Mouse (Mus musculus): ENCODE measurements around the gene Adra1d. TPM values are rescaled to one million over a fixed set of nuclear protein-coding genes. Genes with fewer than 3 reads are reported as not detected.

Gene Adra1d
- total and polyA plus RNA-seq, 2 experiments from 2014 or later = 0.52 to 6.7 TPM

DNA sequence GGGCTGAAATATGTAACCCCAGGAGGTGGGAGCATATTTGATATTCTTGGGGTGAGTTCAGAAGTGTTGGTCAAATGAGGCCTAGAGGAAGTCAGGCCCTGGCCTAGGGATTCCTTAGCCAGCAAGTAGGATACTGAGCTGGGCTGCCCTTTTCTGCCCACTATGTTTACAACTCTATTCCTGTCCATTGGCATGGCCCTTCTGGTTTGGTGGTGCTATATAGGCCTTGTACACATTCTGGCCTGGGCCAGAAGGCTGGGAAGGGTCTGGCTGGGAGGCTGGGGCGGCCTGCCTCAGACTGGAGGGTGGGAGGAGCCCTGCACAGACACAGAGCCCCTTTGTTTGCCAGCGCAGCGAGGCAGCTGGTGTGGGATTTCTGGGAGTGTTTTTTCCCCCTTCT is 55.7 kb downstream of the Adra1d start:
- DNase-seq (ENCODE audit: low spot score) (no peak), ATAC-seq (ENCODE audit: insufficient read depth, low read depth) (no peak)
- H3K4me3 ChIP-seq (ENCODE audit: low read depth, low read length) = no peak overlapping the region
- no peaks in the 10 kb centered on the region for H3K36me3 ChIP-seq (replicated peaks; ENCODE audit: control insufficient read depth, insufficient read depth, low read length)
- TF ChIP-seq EP300 (IDR thresholded peaks at IDR 0.05; ENCODE audit: low read depth) (no peak), CTCF (IDR thresholded peaks at IDR 0.05; ENCODE audit: low read depth) (no peak)
- no peaks in the 10 kb centered on the region for H3K9me3 ChIP-seq (replicated peaks; ENCODE audit: control insufficient read depth, low read length)
- 41% methylated on average over 3 of the region's 3 CpGs for WGBS
- peaks cover 47% of the 10 kb centered on the region for H3K4me1 ChIP-seq (ENCODE audit: control insufficient read depth, insufficient read depth)
- H3K27ac ChIP-seq (ENCODE audit: low read depth) = no peak overlapping the region
- no peak overlapping the region for H3K4me2 ChIP-seq (ENCODE audit: low read depth, low read length)
- H3K27me3 ChIP-seq (ENCODE audit: control insufficient read depth, insufficient read depth, low read length) = no peaks in the 10 kb centered on the region
- no peak overlapping the region for H3K9ac ChIP-seq (replicated peaks; ENCODE audit: low read depth, low read length)

DNA sequence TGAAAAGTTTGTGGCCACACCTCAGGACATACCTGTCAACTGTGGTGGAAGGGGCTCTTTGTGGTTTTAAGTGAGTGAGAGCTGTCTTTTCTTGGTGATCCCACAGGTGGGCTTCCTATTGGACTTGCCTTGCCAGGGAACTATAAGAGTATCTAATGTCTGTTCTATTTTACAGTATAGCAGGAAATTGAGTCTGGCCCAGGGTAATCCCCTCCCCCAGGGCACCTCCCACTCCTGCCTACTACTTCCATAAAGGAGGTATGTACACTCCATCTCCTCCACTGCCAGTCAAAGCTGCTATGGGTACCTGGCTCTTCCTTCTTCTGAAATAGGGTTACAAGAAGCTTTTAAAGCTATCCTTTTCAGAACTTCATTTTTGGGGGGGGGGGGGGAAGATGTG is 56.7 kb downstream of the Adra1d start:
- DNase-seq (ENCODE audit: low spot score) = no peak
- Histone ChIP-seq H3K27ac (ENCODE audit: low read depth) (no peak overlapping the region), H3K9me3 (replicated peaks; ENCODE audit: control insufficient read depth, low read length) (no peaks in the 10 kb centered on the region), H3K4me3 (ENCODE audit: low read depth, low read length) (no peak overlapping the region), H3K36me3 (replicated peaks; ENCODE audit: control insufficient read depth, insufficient read depth, low read length) (no peaks in the 10 kb centered on the region), H3K4me2 (ENCODE audit: low read depth, low read length) (no peak overlapping the region), H3K9ac (replicated peaks; ENCODE audit: low read depth, low read length) (no peak overlapping the region), H3K27me3 (ENCODE audit: control insufficient read depth, insufficient read depth, low read length) (no peaks in the 10 kb centered on the region), H3K4me1 (ENCODE audit: control insufficient read depth, insufficient read depth) (peaks cover 46% of the 10 kb centered on the region)
- ATAC-seq (ENCODE audit: insufficient read depth, low read depth) = no peak
- no peak for TF ChIP-seq CTCF (IDR thresholded peaks at IDR 0.05; ENCODE audit: low read depth)
- no peak for TF ChIP-seq EP300 (IDR thresholded peaks at IDR 0.05; ENCODE audit: low read depth)

DNA sequence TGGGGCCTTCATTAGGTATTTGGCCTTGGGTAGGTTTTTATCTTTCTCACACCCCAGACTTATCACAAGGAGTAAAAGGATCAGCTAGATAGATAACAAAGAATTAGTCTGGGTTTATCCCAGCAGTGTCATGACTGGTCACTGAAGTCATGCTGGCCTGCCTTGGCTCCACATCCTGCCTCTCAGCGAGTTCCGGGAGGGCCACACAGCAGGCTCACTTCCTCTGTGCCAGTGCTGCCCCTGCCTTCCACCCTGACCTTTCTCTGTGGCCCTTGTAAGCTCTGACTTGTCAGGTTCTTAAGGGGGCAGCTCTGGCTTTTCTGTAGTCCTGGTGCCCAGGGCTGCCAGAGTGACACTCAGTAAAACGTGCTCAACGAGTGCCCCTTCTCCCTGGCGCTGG is 59.5 kb downstream of the Adra1d start:
- no peak for DNase-seq (ENCODE audit: low spot score)

DNA sequence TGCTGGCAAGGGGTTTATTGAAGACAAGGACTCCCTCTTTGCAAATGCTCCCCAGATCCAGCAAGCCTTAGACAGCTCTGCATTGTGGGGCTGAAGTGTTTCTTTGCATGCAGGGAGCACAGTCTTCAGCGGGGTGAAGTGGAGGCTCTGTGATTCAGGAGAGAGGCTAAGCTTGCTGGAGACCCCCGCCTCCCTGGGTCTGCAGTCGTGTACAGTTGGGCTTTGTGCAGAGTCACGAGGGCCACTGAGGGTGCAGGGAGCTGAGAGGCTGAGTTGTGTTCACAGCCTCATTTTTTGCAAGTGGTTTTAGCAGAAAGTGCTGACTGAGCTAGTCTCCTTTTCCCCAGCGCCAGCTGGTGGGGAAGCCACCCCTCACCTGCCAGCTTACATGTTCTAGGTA is 60.2 kb downstream of the Adra1d start:
- no peak for TF ChIP-seq CTCF (IDR thresholded peaks at IDR 0.05; ENCODE audit: low read depth)
- no peak for TF ChIP-seq EP300 (IDR thresholded peaks at IDR 0.05; ENCODE audit: low read depth)
- DNase-seq (ENCODE audit: low spot score) (no peak), ATAC-seq (ENCODE audit: insufficient read depth, low read depth) (no peak)
- Histone ChIP-seq H3K27me3 (ENCODE audit: control insufficient read depth, insufficient read depth, low read length) (no peaks in the 10 kb centered on the region), H3K4me2 (ENCODE audit: low read depth, low read length) (no peak overlapping the region), H3K9me3 (replicated peaks; ENCODE audit: control insufficient read depth, low read length) (no peaks in the 10 kb centered on the region), H3K36me3 (replicated peaks; ENCODE audit: control insufficient read depth, insufficient read depth, low read length) (no peaks in the 10 kb centered on the region), H3K4me3 (ENCODE audit: low read depth, low read length) (no peak overlapping the region), H3K9ac (replicated peaks; ENCODE audit: low read depth, low read length) (no peak overlapping the region), H3K4me1 (ENCODE audit: control insufficient read depth, insufficient read depth) (peaks cover 24% of the 10 kb centered on the region; the same call in 1 of the 2 replicates), H3K27ac (ENCODE audit: low read depth) (no peak overlapping the region)
- 59% methylated on average over 5 of the region's 5 CpGs for whole genome bisulfite sequencing

More for the DNA sequence above, 59.5 kb downstream of the Adra1d start:
- no peak overlapping the region for H3K27ac ChIP-seq (ENCODE audit: low read depth)
- no peak overlapping the region for H3K4me3 ChIP-seq (ENCODE audit: low read depth, low read length)
- no peak overlapping the region for H3K4me2 ChIP-seq (ENCODE audit: low read depth, low read length)
- no peak for ATAC-seq (ENCODE audit: insufficient read depth, low read depth)
- H3K27me3 ChIP-seq (ENCODE audit: control insufficient read depth, insufficient read depth, low read length) = no peaks in the 10 kb centered on the region
- TF ChIP-seq EP300 (IDR thresholded peaks at IDR 0.05; ENCODE audit: low read depth) (no peak), CTCF (IDR thresholded peaks at IDR 0.05; ENCODE audit: low read depth) (no peak)
- H3K9me3 ChIP-seq (replicated peaks; ENCODE audit: control insufficient read depth, low read length) = no peaks in the 10 kb centered on the region
- H3K4me1 ChIP-seq (ENCODE audit: control insufficient read depth, insufficient read depth) = peaks cover 24% of the 10 kb centered on the region; the same call in 1 of the 2 replicates
- 57% methylated on average over 5 of the region's 5 CpGs for WGBS
- no peaks in the 10 kb centered on the region for H3K36me3 ChIP-seq (replicated peaks; ENCODE audit: control insufficient read depth, insufficient read depth, low read length)
- H3K9ac ChIP-seq (replicated peaks; ENCODE audit: low read depth, low read length) = no peak overlapping the region

DNA sequence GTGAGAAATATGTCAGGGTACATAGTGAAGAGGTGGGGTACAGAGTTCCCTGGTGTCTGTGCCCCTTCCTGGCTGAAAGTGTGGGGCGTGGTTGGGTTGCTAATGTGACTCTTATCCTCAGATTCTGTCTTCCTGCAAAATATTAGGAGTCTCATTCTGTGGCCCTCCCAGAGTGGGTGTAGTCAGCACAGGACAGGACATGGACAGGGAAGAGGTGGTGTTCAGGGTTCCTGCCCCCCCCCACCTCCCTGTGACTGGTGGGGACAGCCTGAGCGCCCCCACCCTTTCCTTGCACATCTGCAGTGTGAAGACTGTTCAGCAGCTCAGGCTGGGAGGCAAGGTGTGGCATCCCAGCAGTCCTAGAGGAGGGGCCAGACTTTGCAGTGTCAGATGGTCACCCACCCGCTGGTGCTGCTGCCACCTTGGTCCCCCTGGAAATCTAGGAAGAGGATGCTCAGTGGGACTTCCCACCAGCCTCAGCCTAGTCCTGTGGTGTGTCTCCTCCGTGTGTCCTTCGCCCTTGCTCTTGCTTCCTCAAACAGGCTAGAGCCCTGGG is 62.7 kb downstream of the Adra1d start:
- Histone ChIP-seq H3K9me3 (replicated peaks; ENCODE audit: control insufficient read depth, low read length) (no peaks in the 10 kb centered on the region), H3K4me1 (ENCODE audit: control insufficient read depth, insufficient read depth) (peaks cover 28% of the 10 kb centered on the region), H3K36me3 (replicated peaks; ENCODE audit: control insufficient read depth, insufficient read depth, low read length) (no peaks in the 10 kb centered on the region), H3K4me2 (ENCODE audit: low read depth, low read length) (no peak overlapping the region), H3K27ac (ENCODE audit: low read depth) (no peak overlapping the region), H3K27me3 (ENCODE audit: control insufficient read depth, insufficient read depth, low read length) (no peaks in the 10 kb centered on the region), H3K4me3 (ENCODE audit: low read depth, low read length) (no peak overlapping the region), H3K9ac (replicated peaks; ENCODE audit: low read depth, low read length) (no peak overlapping the region)
- ATAC-seq (ENCODE audit: insufficient read depth, low read depth) = peak; percentile 19; the same call in 1 of the 2 replicates
- no peak for TF ChIP-seq EP300 (IDR thresholded peaks at IDR 0.05; ENCODE audit: low read depth)
- TF ChIP-seq CTCF (IDR thresholded peaks at IDR 0.05; ENCODE audit: low read depth) = no peak
- WGBS = 75% methylated on average over 5 of the region's 5 CpGs
- DNase-seq (ENCODE audit: low spot score) = no peak

DNA sequence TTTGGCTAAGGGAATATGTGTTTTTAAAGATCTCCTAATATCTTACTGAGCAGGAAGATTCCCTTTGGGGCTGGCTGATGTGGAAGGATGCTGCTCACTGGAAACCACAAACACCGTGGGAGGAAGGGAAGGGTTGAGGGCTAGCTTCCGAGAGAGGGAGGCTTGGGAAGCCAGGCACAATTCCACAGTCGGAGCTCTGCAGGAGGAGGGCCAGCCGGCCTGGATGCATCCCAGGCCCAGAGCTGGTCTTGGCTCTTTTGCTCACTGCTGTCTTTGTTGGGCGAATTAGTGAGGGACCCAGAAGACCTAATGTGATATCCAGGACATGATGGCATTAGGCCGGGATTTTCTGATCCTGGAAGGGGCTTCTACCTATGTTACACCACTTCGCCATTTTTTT is 63.9 kb downstream of the Adra1d start:
- TF ChIP-seq EP300 (IDR thresholded peaks at IDR 0.05; ENCODE audit: low read depth) = no peak
- no peak for TF ChIP-seq CTCF (IDR thresholded peaks at IDR 0.05; ENCODE audit: low read depth)
- Histone ChIP-seq H3K9ac (replicated peaks; ENCODE audit: low read depth, low read length) (no peak overlapping the region), H3K36me3 (replicated peaks; ENCODE audit: control insufficient read depth, insufficient read depth, low read length) (no peaks in the 10 kb centered on the region), H3K4me2 (ENCODE audit: low read depth, low read length) (no peak overlapping the region), H3K4me1 (ENCODE audit: control insufficient read depth, insufficient read depth) (peaks cover 36% of the 10 kb centered on the region), H3K27ac (ENCODE audit: low read depth) (peak overlapping the region; percentile 40), H3K9me3 (replicated peaks; ENCODE audit: control insufficient read depth, low read length) (no peaks in the 10 kb centered on the region), H3K27me3 (ENCODE audit: control insufficient read depth, insufficient read depth, low read length) (no peaks in the 10 kb centered on the region), H3K4me3 (ENCODE audit: low read depth, low read length) (no peak overlapping the region)
- 66% methylated on average over 7 of the region's 7 CpGs for WGBS
- ATAC-seq (ENCODE audit: insufficient read depth, low read depth) (no peak), DNase-seq (ENCODE audit: low spot score) (no peak)

Data from heart, postnatal 0 days (tissue).